In genomic region chr14:102118166-102118565, GRCm38 (mm10) we compare ENCODE assay signal across 21 mouse cellular contexts.
DNase-seq lines count a peak whose midpoint lies in the region; ATAC-seq and TF ChIP-seq lines count a peak whose summit lies in the region.
"Had no signal": no experiment of that assay in that cellular context is flagged by ENCODE, and none has a peak within 500 bp of the region (broad histone marks: within the 10 kb centered on the region; RNA-seq: fewer than 3 reads in every experiment).

No protein-coding gene starts in this region.

- no peak overlapping the region for H3K9ac ChIP-seq in hindbrain, postnatal 0 days (replicated peaks; ENCODE audit: low read length)
- no peak overlapping the region for H3K9ac ChIP-seq in hindbrain, embryonic 14.5 days
- no peak overlapping the region for H3K9ac ChIP-seq in lung, embryonic 14.5 days
- H3K9ac ChIP-seq: forebrain, embryonic 12.5 days; hindbrain, embryonic 12.5 days; intestine, embryonic 15.5 days had no signal

- no peaks in the 10 kb centered on the region for H3K4me1 ChIP-seq in hindbrain, postnatal 0 days (ENCODE audit: insufficient read depth, low read length)
- no peaks in the 10 kb centered on the region for H3K4me1 ChIP-seq in hindbrain, embryonic 14.5 days (replicated peaks; ENCODE audit: control insufficient read depth, insufficient read depth, low read length)
- no peaks in the 10 kb centered on the region for H3K4me1 ChIP-seq in lung, embryonic 14.5 days (ENCODE audit: insufficient read depth)
- H3K4me1 ChIP-seq in lung, adult 2 months (ENCODE audit: control insufficient read depth, insufficient read depth, low read length): no peaks in the 10 kb centered on the region
- H3K4me1 ChIP-seq: forebrain, embryonic 12.5 days; heart, embryonic 10.5 days; hindbrain, embryonic 12.5 days; intestine, embryonic 15.5 days had no signal

- WGBS in hindbrain, postnatal 0 days: 80% methylated on average over 3 of the region's 3 CpGs
- WGBS in hindbrain, embryonic 14.5 days: 68% methylated on average over 3 of the region's 3 CpGs
- WGBS in lung, embryonic 14.5 days: 70% methylated on average over 3 of the region's 3 CpGs
- WGBS in lung, adult 2 months: 75% methylated on average over 3 of the region's 3 CpGs

- H3K4me3 ChIP-seq in hindbrain, postnatal 0 days (ENCODE audit: low read length): no peak overlapping the region
- H3K4me3 ChIP-seq in hindbrain, embryonic 14.5 days (replicated peaks; ENCODE audit: low read length): no peak overlapping the region
- H3K4me3 ChIP-seq in lung, embryonic 14.5 days (ENCODE audit: low read depth, low read length): no peak overlapping the region
- no peak overlapping the region for H3K4me3 ChIP-seq in lung, adult 2 months (replicated peaks; ENCODE audit: extremely low read depth, low read depth, low read length)
- H3K4me3 ChIP-seq: forebrain, embryonic 12.5 days; heart, embryonic 10.5 days; hindbrain, embryonic 12.5 days; intestine, embryonic 15.5 days had no signal

- no peaks in the 10 kb centered on the region for H3K36me3 ChIP-seq in hindbrain, postnatal 0 days (ENCODE audit: insufficient read depth, low read length)
- H3K36me3 ChIP-seq in hindbrain, embryonic 14.5 days (replicated peaks; ENCODE audit: control insufficient read depth, insufficient read depth): no peaks in the 10 kb centered on the region
- H3K36me3 ChIP-seq in lung, embryonic 14.5 days (ENCODE audit: insufficient read depth): no peaks in the 10 kb centered on the region
- H3K36me3 ChIP-seq: forebrain, embryonic 12.5 days; heart, embryonic 10.5 days; hindbrain, embryonic 12.5 days; intestine, embryonic 15.5 days had no signal

- no peak for TF ChIP-seq POLR2A in lung, adult 2 months (IDR thresholded peaks at IDR 0.05; ENCODE audit: borderline replicate concordance, extremely low read depth, low read depth, low read length)

- no peak overlapping the region for H3K4me2 ChIP-seq in hindbrain, postnatal 0 days (ENCODE audit: low read depth, low read length)
- no peak overlapping the region for H3K4me2 ChIP-seq in hindbrain, embryonic 14.5 days (replicated peaks)
- no peak overlapping the region for H3K4me2 ChIP-seq in lung, embryonic 14.5 days
- H3K4me2 ChIP-seq: forebrain, embryonic 12.5 days; hindbrain, embryonic 12.5 days; intestine, embryonic 15.5 days had no signal

- ATAC-seq in hindbrain, postnatal 0 days: no peak
- ATAC-seq in hindbrain, embryonic 14.5 days (ENCODE audit: low FRiP score): no peak
- ATAC-seq in lung, embryonic 14.5 days (ENCODE audit: insufficient read depth): no peak
- no peak for ATAC-seq in activated CD4-positive, CD25-positive, alpha-beta regulatory T cell, adult 4 months
- ATAC-seq: forebrain, embryonic 16.5 days; intestine, embryonic 15.5 days; Patski had no signal

- H3K27ac ChIP-seq in hindbrain, postnatal 0 days: no peak overlapping the region
- no peak overlapping the region for H3K27ac ChIP-seq in hindbrain, embryonic 14.5 days
- H3K27ac ChIP-seq in lung, embryonic 14.5 days (ENCODE audit: low read depth): no peak overlapping the region
- H3K27ac ChIP-seq: forebrain, embryonic 12.5 days; heart, embryonic 10.5 days; hindbrain, embryonic 12.5 days; intestine, embryonic 15.5 days had no signal

- TF ChIP-seq CTCF in hindbrain, postnatal 0 days (IDR thresholded peaks at IDR 0.05; ENCODE audit: low read depth): no peak
- no peak for TF ChIP-seq CTCF in lung, embryonic 14.5 days (IDR thresholded peaks at IDR 0.05; ENCODE audit: low read depth)
- no peak for TF ChIP-seq CTCF in lung, adult 2 months (IDR thresholded peaks at IDR 0.05; ENCODE audit: insufficient read depth, low read length)

- H3K27me3 ChIP-seq in hindbrain, postnatal 0 days (ENCODE audit: insufficient read depth, low read length): no peaks in the 10 kb centered on the region
- no peaks in the 10 kb centered on the region for H3K27me3 ChIP-seq in hindbrain, embryonic 14.5 days (ENCODE audit: control insufficient read depth, insufficient read depth, low read length)
- H3K27me3 ChIP-seq in lung, embryonic 14.5 days (ENCODE audit: insufficient read depth, low read length): no peaks in the 10 kb centered on the region
- H3K27me3 ChIP-seq: CH12.LX; forebrain, embryonic 12.5 days; hindbrain, embryonic 12.5 days; intestine, embryonic 15.5 days; Patski had no signal

- H3K9me3 ChIP-seq in hindbrain, postnatal 0 days (ENCODE audit: low read length): no peaks in the 10 kb centered on the region
- H3K9me3 ChIP-seq in hindbrain, embryonic 14.5 days (ENCODE audit: control insufficient read depth, low read length): no peaks in the 10 kb centered on the region
- H3K9me3 ChIP-seq in lung, embryonic 14.5 days (ENCODE audit: low read depth, low read length): no peaks in the 10 kb centered on the region
- H3K9me3 ChIP-seq: forebrain, embryonic 12.5 days; heart, embryonic 10.5 days; hindbrain, embryonic 12.5 days; intestine, embryonic 15.5 days had no signal

- peak; percentile 62 to 67 for DNase-seq in cerebellum, postnatal 10 days
- no peak for DNase-seq in cerebellum, adult 11 months
- DNase-seq in hindbrain, postnatal 0 days (ENCODE audit: low spot score): peak; percentile 6
- DNase-seq in hindbrain, embryonic 14.5 days (ENCODE audit: low spot score): no peak
- peak; percentile 5 for DNase-seq in lung, embryonic 14.5 days
- no peak for DNase-seq in lung, adult 2 months
- peak; percentile 24 to 28 for DNase-seq in cerebellum, postnatal 36 days
- DNase-seq: adrenal gland, adult 2 months; adrenal gland, postnatal 25 days; gastrocnemius, postnatal 10 days; heart, adult 18-20 months; heart, postnatal 10 days; heart, postnatal 4 days had no signal

Comparison
In these comparisons a context has a peak if more than half of its experiments do, and no peak if none do; other contexts are left out.
1. DNase-seq: peak in cerebellum, postnatal 10 days (2 of 2), hindbrain, postnatal 0 days (single experiment), lung, embryonic 14.5 days (single experiment) and cerebellum, postnatal 36 days (2 of 2); none in cerebellum, adult 11 months (single experiment), hindbrain, embryonic 14.5 days (single experiment) and lung, adult 2 months (single experiment).